Mouse (Mus musculus): ENCODE measurements around the gene Imp4. TPM values are rescaled to one million over a fixed set of nuclear protein-coding genes. Genes with fewer than 3 reads are reported as not detected.

Gene Imp4
- polyA plus RNA-seq, 1 experiment from 2014 or later: 100 TPM

GRCm38 (mm10) chr1:34489852-34490541, 50.3 kb downstream of the Imp4 start:
- ATAC-seq: peak; percentile 46; the same call in 1 of the 2 replicates
- H3K9me3 ChIP-seq (replicated peaks): no peaks in the 10 kb centered on the region
- no peak overlapping the region for H3K4me2 ChIP-seq
- H3K9ac ChIP-seq: no peak overlapping the region
- H3K27me3 ChIP-seq (replicated peaks): no peaks in the 10 kb centered on the region; the same call in 1 of the 2 replicates
- peaks cover 17% of the 10 kb centered on the region for H3K4me1 ChIP-seq
- 42% methylated on average over 6 of the region's 6 CpGs for WGBS (ENCODE audit: insufficient replicate concordance)
- H3K4me3 ChIP-seq: no peak overlapping the region
- no peaks in the 10 kb centered on the region for H3K36me3 ChIP-seq
- 0 out of 2 replicates have a peak overlapping the region, but pooled peaks have one; percentile 27 for H3K27ac ChIP-seq

GRCm38 (mm10) chr1:34491480-34491879, 51.8 kb downstream of the Imp4 start:
- Histone ChIP-seq H3K27me3 (replicated peaks) (no peaks in the 10 kb centered on the region), H3K4me2 (no peak overlapping the region), H3K36me3 (no peaks in the 10 kb centered on the region), H3K27ac (no peak overlapping the region), H3K4me1 (peaks cover 6% of the 10 kb centered on the region; the same call in 1 of the 2 replicates), H3K9ac (no peak overlapping the region), H3K9me3 (replicated peaks) (no peaks in the 10 kb centered on the region), H3K4me3 (no peak overlapping the region)
- 50% methylated on average over 4 of the region's 4 CpGs for WGBS (ENCODE audit: insufficient replicate concordance)
- ATAC-seq: no peak

Small RNA genes lying within 50 kb of the gene (microRNA-seq; reads per million reads assigned to microRNA genes)
- gene Mir5103: 9.5 reads per million, percentile 21 among the genes with 10 or more reads in this experiment

Other genes with a start within 250 kb of the Imp4 start
- gene Ccdc115, start 179 bp upstream of the Imp4 start, polyA plus RNA-seq (2016; fragmentation: Nextera tagmentation; extraction: Ambion mirVana): 34.3 and 35.1 TPM in 2 replicates
- 18.6 and 19.1 TPM in 2 replicates for gene Ptpn18, start 19.9 kb downstream of the Imp4 start, polyA plus RNA-seq (2016; fragmentation: Nextera tagmentation; extraction: Ambion mirVana)
- not detected in 2 replicates for gene Prss39, start 58.6 kb downstream of the Imp4 start, polyA plus RNA-seq (2016; fragmentation: Nextera tagmentation; extraction: Ambion mirVana)
- gene Cfc1, start 95.8 kb downstream of the Imp4 start, polyA plus RNA-seq (2016; fragmentation: Nextera tagmentation; extraction: Ambion mirVana): not detected in 2 replicates
- not detected in 2 replicates for gene Prss40, start 121.1 kb downstream of the Imp4 start, polyA plus RNA-seq (2016; fragmentation: Nextera tagmentation; extraction: Ambion mirVana)
- gene Amer3, start 139.8 kb downstream of the Imp4 start, polyA plus RNA-seq (2016; fragmentation: Nextera tagmentation; extraction: Ambion mirVana): not detected in 2 replicates